Mouse (Mus musculus) left cerebral cortex, postnatal 10 days (tissue): ENCODE results near the gene Pcbp1. TPM values are rescaled to one million over a fixed set of nuclear protein-coding genes. Genes with fewer than 3 reads are reported as not detected.
"Not testable (repeated sequence)": the region's sequence is repeated elsewhere in the genome, so short reads cannot be mapped to it uniquely, and the experiment has no call there.

Experiments used
- DNase-seq, 2 experiments: peaks; one replicate each; pipeline ENCODE4 v3.0.0; 2021 to 2022; ENCODE audit warnings: low spot score in 2 of 2, mixed read lengths in 1 of 2; ENCODE audit errors: extremely low spot score in 1 of 2
- intact Hi-C: fragments of 180-260 bp; cut with DNase I; formaldehyde crosslinking; loops from one replicate; pipeline ENCODE4 v1.15.1; 2025
- total RNA-seq, 2 experiments: library from RNA; stranded (reverse); gene quantifications; 2 replicates each; pipeline ENCODE4 v1.2.3; 2021

Pcbp1 gene
- 100 to 1,000 TPM; 175 to 177 TPM for total RNA-seq

- intact Hi-C loops, result loop anchor here (1.0 to 5.0 kb wide), 2 partner anchors 39 to 54 kb away; no protein-coding TSS in a partner anchor
Measured at GRCm38 (mm10) chr6:86526032-86526960, at the start of gene Pcbp1. Pcbp1 (minus strand) TSS chr6:86526321.

GRCm38 (mm10) chr6:86574495-86574894 lies 48.4 kb upstream of the Pcbp1 start:
- intact Hi-C loops, result no loop called here
- no peak for DNase-seq

More at GRCm38 (mm10) chr6:86526032-86526960, at the start of gene Pcbp1:
- peak; percentile 93 to 98 for DNase-seq

GRCm38 (mm10) chr6:86570830-86571229 lies 44.7 kb upstream of the Pcbp1 start:
- peak in 1 of 2 experiments; percentile 75 for DNase-seq
- intact Hi-C loops, result no loop called here

DNA sequence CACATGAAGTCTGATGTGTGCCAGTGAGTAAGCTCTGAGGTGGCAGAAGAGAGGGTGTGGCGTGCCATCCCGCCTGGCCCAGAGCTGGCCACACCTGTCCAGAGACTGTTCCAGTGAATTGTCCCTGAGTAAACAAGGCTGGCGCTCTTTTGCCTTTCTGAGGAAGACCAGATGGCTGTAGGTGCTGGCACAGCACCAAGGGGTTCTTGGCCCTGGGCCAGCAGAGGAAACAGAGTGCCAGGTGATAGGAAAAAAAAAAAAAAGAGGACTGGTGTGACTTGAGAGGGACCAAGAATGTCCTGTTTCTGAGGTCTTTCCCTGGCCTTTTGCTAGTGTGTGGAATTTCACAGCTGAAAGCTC lies 43.3 kb upstream of the Pcbp1 start:
- intact Hi-C loops, result no loop called here
- peak in 1 of 2 experiments; percentile 47 for DNase-seq

- DNase-seq, result no peak
- intact Hi-C loops, result no loop called here
Measured at GRCm38 (mm10) chr6:86568816-86569460, 42.8 kb upstream of the Pcbp1 start.

GRCm38 (mm10) chr6:86565782-86566181 lies 39.7 kb upstream of the Pcbp1 start:
- intact Hi-C loops, result no loop called here

DNA sequence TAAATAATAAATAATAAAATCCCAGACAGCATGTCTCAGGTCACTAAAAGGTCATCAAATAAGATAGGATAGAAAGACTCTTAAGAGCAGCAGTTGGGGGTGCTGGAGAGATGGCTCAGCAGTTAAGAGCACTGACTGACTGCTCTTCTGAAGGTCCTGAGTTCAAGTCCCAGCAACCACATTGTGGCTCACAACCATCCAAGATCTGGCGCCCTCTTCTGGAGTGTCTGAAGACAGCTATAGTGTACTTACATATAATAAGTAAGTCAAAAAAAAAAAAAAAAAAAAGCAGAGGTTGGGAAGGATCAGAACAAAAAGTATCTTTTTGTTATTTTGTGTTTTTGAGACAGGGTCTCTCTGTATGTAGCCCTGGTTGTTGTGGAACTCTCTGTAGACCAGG lies 31.1 kb upstream of the Pcbp1 start:
- intact Hi-C loops, result not testable (repeated sequence)

More at GRCm38 (mm10) chr6:86565782-86566181, 39.7 kb upstream of the Pcbp1 start:
- DNase-seq, result no peak

GRCm38 (mm10) chr6:86556345-86557058 lies 30.4 kb upstream of the Pcbp1 start:
- DNase-seq, result no peak
- intact Hi-C loops, result no loop called here

More for the DNA sequence above, 31.1 kb upstream of the Pcbp1 start:
- DNase-seq, result not testable (repeated sequence)

GRCm38 (mm10) chr6:86550587-86550986 lies 24.5 kb upstream of the Pcbp1 start:
- intact Hi-C loops, result no loop called here
- no peak for DNase-seq

GRCm38 (mm10) chr6:86547880-86548367 lies 21.8 kb upstream of the Pcbp1 start:
- intact Hi-C loops, result no loop called here
- DNase-seq, result no peak

DNA sequence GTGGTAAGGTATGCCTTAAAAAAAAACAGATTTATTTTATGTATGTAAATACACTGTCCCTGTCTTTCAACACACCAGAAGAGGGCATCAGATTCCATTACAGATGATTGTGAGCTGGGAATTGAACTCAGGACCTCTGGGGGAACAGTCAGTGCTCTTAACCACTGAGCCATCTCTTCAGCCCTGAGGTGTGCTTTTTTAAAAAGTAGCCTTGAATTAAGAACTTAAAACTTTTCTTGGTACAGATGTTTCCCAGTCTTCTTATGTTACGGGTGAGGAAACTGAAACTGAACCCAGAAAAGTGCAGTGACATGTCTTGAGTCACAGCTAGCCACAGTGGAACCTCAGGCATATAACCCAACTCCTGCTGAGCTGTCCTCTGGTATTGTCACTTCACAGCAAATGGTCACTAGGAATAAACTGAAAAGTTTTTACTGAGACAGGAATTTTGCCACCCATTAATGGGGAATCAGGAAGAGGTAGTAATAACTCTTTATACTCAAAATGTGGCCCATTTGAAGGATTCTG lies 21.2 kb upstream of the Pcbp1 start:
- intact Hi-C loops, result no loop called here
- DNase-seq, result no peak

- peak in 1 of 2 experiments; percentile 32 for DNase-seq
- intact Hi-C loops, result no loop called here
Measured at GRCm38 (mm10) chr6:86545236-86545635, 19.1 kb upstream of the Pcbp1 start.

GRCm38 (mm10) chr6:86543869-86544268 lies 17.7 kb upstream of the Pcbp1 start:
- intact Hi-C loops, result loop anchor here (5.0 kb wide), 1 partner anchor 128 kb away; no protein-coding TSS in a partner anchor
- DNase-seq, result no peak

DNA sequence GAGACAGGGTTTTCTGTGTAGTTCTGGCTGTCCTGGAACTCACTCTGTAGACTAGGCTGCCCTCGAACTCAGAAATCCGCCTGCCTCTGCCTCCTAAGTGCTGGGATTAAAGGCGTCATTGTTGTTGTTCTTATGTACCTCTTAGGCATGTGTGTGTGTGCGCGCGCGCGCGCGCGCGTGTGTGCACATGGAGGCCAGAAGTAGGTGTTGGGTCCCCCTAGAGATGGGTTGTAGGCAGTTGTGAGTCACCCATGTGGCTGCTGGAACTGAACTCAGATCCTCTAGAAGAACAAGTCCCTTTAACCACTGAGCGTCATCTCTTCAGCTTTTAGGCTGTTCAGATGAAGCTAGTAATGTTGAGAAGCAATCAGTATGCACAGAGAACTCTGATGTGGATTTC lies 16.9 kb upstream of the Pcbp1 start:
- intact Hi-C loops, result loop anchor here (5.0 kb wide), 1 partner anchor 129 kb away; no protein-coding TSS in a partner anchor
- no peak for DNase-seq

GRCm38 (mm10) chr6:86541650-86542049 lies 15.5 kb upstream of the Pcbp1 start:
- no peak for DNase-seq
- intact Hi-C loops, result loop anchor here (5.0 kb wide), 1 partner anchor 131 kb away; no protein-coding TSS in a partner anchor

- no peak for DNase-seq
- intact Hi-C loops, result loop anchor here (5.0 kb wide), 1 partner anchor 41 kb away; no protein-coding TSS in a partner anchor
Measured at GRCm38 (mm10) chr6:86528451-86528785, 2.3 kb upstream of the Pcbp1 start.

DNA sequence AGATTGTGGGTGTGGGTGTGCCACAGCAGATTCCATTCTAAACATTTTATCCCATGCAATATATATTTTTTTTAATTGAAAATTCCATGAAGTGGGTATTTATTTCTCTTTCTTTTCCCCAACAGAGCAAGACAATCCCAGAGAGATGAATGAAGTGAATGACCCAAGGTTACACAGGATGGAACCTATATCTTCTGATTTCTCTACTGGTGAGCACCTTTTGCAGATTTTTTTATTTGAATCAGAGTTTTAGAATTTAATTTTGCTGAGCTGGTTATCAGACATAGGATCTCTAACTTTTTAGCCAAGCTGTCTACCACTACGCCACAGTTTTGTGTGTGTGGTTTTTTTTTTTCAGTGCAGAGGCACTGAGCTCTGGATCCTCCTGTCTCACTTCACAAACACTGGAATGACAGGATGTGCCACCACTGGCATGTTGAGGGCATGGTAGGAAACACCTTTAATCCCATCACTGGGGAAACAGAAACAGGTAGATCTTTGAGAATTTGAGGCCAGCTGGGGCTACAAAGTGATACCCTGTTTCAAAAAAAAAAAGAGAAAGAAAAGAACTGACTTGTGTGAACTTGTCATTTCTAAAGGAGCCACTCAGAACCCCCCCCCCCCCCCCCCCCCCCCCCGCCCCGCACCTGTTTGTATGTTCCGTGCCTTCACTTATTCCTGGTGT lies 1.8 kb upstream of the Pcbp1 start:
- DNase-seq, result no peak
- intact Hi-C loops, result loop anchor here (5.0 kb wide), 1 partner anchor 41 kb away; no protein-coding TSS in a partner anchor
